10 mouse cellular contexts compared by ENCODE assay signal in the genomic region with DNA sequence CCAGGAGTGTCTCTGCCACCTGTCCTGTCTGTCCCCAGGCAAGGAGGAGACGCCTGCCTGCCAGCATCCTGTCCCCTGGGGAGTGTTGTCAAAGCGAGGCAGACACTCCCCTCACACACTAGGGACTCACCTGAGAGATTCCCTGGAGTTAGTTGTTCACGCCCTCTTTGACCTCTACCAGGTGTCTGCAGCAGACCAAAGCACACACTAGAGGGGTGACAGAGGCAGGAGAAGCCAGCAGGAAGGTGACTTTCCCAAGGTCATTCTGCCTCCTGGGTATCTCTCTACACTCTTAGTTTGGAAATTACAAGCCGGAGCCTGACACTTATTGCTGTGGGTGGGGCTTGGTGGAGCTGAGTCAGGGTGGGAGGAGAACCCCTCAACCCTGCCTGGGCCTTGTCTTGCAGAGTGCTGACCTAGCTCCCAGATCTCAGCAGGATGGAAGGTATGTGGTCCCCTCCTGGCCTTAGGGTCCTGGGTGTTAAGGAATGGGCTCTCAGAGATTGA. TPM values are rescaled to one million over a fixed set of nuclear protein-coding genes. Genes with fewer than 3 reads are reported as not detected.
DNase-seq lines count a peak whose midpoint lies in the region; ATAC-seq lines count a peak whose summit lies in the region.
"Had no signal": no experiment of that assay in that cellular context is flagged by ENCODE, and none has a peak within 500 bp of the region (broad histone marks: within the 10 kb centered on the region; RNA-seq: fewer than 3 reads in every experiment).

No protein-coding gene starts in this region.

- H3K4me3 ChIP-seq in kidney, embryonic 15.5 days (replicated peaks): no peak overlapping the region
- H3K4me3 ChIP-seq in kidney, embryonic 14.5 days (ENCODE audit: low read length): no peak overlapping the region
- no peak overlapping the region for H3K4me3 ChIP-seq in forebrain, embryonic 15.5 days
- H3K4me3 ChIP-seq in midbrain, embryonic 16.5 days (ENCODE audit: low read depth, low read length): no peak overlapping the region

- H3K4me1 ChIP-seq in kidney, embryonic 15.5 days: peaks cover 69% of the 10 kb centered on the region
- H3K4me1 ChIP-seq in kidney, embryonic 14.5 days (ENCODE audit: control insufficient read depth, insufficient read depth, low read length): peaks cover 47% of the 10 kb centered on the region
- H3K4me1 ChIP-seq in forebrain, embryonic 15.5 days: peaks cover 47% of the 10 kb centered on the region
- H3K4me1 ChIP-seq in midbrain, embryonic 16.5 days (ENCODE audit: control insufficient read depth, insufficient read depth, low read length): peaks cover 47% of the 10 kb centered on the region

- DNase-seq in adrenal gland, postnatal 36 days: peak; percentile 40 to 64
- no peak for DNase-seq in adrenal gland, adult 18-20 months (ENCODE audit: low spot score in 2 of 2)
- no peak for DNase-seq in spleen, postnatal 4 days (ENCODE audit: low spot score in 2 of 2)
- no peak for DNase-seq in right cerebral cortex, adult 2 months (ENCODE audit: low spot score in 2 of 2)
- DNase-seq: B cell, adult 2 months had no signal

- WGBS in kidney, embryonic 15.5 days: 77% methylated on average over 4 of the region's 4 CpGs
- WGBS in kidney, embryonic 14.5 days: 56% methylated on average over 4 of the region's 4 CpGs
- 61% methylated on average over 4 of the region's 4 CpGs for WGBS in forebrain, embryonic 15.5 days
- WGBS in midbrain, embryonic 16.5 days: 62% methylated on average over 4 of the region's 4 CpGs

- no peak overlapping the region for H3K9ac ChIP-seq in kidney, embryonic 15.5 days
- H3K9ac ChIP-seq in kidney, embryonic 14.5 days (ENCODE audit: low read depth, low read length): no peak overlapping the region
- no peak overlapping the region for H3K9ac ChIP-seq in forebrain, embryonic 15.5 days (replicated peaks)
- peak overlapping the region; percentile 47 for H3K9ac ChIP-seq in midbrain, embryonic 16.5 days (ENCODE audit: low read depth, low read length)

- H3K9me3 ChIP-seq in kidney, embryonic 15.5 days (replicated peaks): no peaks in the 10 kb centered on the region
- no peaks in the 10 kb centered on the region for H3K9me3 ChIP-seq in kidney, embryonic 14.5 days (ENCODE audit: control insufficient read depth, low read length)
- no peaks in the 10 kb centered on the region for H3K9me3 ChIP-seq in forebrain, embryonic 15.5 days
- no peaks in the 10 kb centered on the region for H3K9me3 ChIP-seq in midbrain, embryonic 16.5 days (replicated peaks; ENCODE audit: control insufficient read depth, low read length, poor library complexity, severe bottlenecking)

- H3K36me3 ChIP-seq in kidney, embryonic 15.5 days: no peaks in the 10 kb centered on the region
- no peaks in the 10 kb centered on the region for H3K36me3 ChIP-seq in kidney, embryonic 14.5 days (ENCODE audit: control insufficient read depth, insufficient read depth, low read length)
- H3K36me3 ChIP-seq in forebrain, embryonic 15.5 days: no peaks in the 10 kb centered on the region; the same call in 1 of the 2 replicates
- no peaks in the 10 kb centered on the region for H3K36me3 ChIP-seq in midbrain, embryonic 16.5 days (ENCODE audit: control insufficient read depth, insufficient read depth, low read length)

- no peak for ATAC-seq in kidney, embryonic 15.5 days (replicated peaks; ENCODE audit: low FRiP score)
- no peak for ATAC-seq in kidney, embryonic 14.5 days (ENCODE audit: low FRiP score, low TSS enrichment)
- ATAC-seq in forebrain, embryonic 15.5 days (replicated peaks): no peak
- no peak for ATAC-seq in midbrain, embryonic 16.5 days

- no peaks in the 10 kb centered on the region for H3K27me3 ChIP-seq in kidney, embryonic 15.5 days
- H3K27me3 ChIP-seq in kidney, embryonic 14.5 days (ENCODE audit: control insufficient read depth, insufficient read depth, low read length): no peaks in the 10 kb centered on the region
- H3K27me3 ChIP-seq in forebrain, embryonic 15.5 days: no peaks in the 10 kb centered on the region
- H3K27me3 ChIP-seq in midbrain, embryonic 16.5 days (ENCODE audit: control insufficient read depth, insufficient read depth, low read depth, low read length): no peaks in the 10 kb centered on the region

- no peak overlapping the region for H3K4me2 ChIP-seq in kidney, embryonic 15.5 days
- H3K4me2 ChIP-seq in kidney, embryonic 14.5 days (replicated peaks; ENCODE audit: low read depth, low read length): no peak overlapping the region
- H3K4me2 ChIP-seq in forebrain, embryonic 15.5 days (replicated peaks): no peak overlapping the region
- peak overlapping the region; percentile 11; the same call in 1 of the 2 replicates for H3K4me2 ChIP-seq in midbrain, embryonic 16.5 days (ENCODE audit: low read length)

- peak overlapping the region; percentile 41; the same call in 1 of the 2 replicates for H3K27ac ChIP-seq in kidney, embryonic 15.5 days
- H3K27ac ChIP-seq in kidney, embryonic 14.5 days (ENCODE audit: low read depth, low read length): no peak overlapping the region
- H3K27ac ChIP-seq in forebrain, embryonic 15.5 days (replicated peaks): peak overlapping the region; percentile 28
- no peak overlapping the region for H3K27ac ChIP-seq in midbrain, embryonic 16.5 days (ENCODE audit: low read length)

RNA-seq across cellular contexts. Expression of a gene that starts 6.5 kb away (rescaled TPM):
- total RNA-seq in adrenal gland, postnatal 36 days (2021): 10 to 100 TPM; 49.4 to 50.0 TPM
- 10 to 100 TPM; 31.2 to 48.5 TPM for total RNA-seq in adrenal gland, adult 18-20 months (2021)
- 32.6 and 34.4 TPM in 2 replicates for polyA plus RNA-seq in kidney, embryonic 15.5 days (2015; fragmentation: Nextera tagmentation; extraction: Ambion mirVana)
- polyA plus RNA-seq in kidney, embryonic 14.5 days (2014; fragmentation: Nextera tagmentation; extraction: Ambion mirVana): 22.1 and 25.5 TPM in 2 replicates
- polyA plus RNA-seq in forebrain, embryonic 15.5 days (2015; fragmentation: Nextera tagmentation; extraction: Ambion mirVana): 74.1 and 79.6 TPM in 2 replicates
- polyA plus RNA-seq in midbrain, embryonic 16.5 days (2015; fragmentation: Nextera tagmentation; extraction: Ambion mirVana): 107 and 108 TPM in 2 replicates

RNA-seq across cellular contexts. Expression of a gene that starts 18.3 kb away (rescaled TPM):
- total RNA-seq in adrenal gland, postnatal 36 days (2021): 10 to 100 TPM; 96.0 to 97.8 TPM
- total RNA-seq in adrenal gland, adult 18-20 months (2021): 10 to 100 TPM; 77.1 to 81.3 TPM
- 71.9 and 82.1 TPM in 2 replicates for polyA plus RNA-seq in kidney, embryonic 15.5 days (2015; fragmentation: Nextera tagmentation; extraction: Ambion mirVana)
- polyA plus RNA-seq in kidney, embryonic 14.5 days (2014; fragmentation: Nextera tagmentation; extraction: Ambion mirVana): 34.1 and 55.9 TPM in 2 replicates
- polyA plus RNA-seq in forebrain, embryonic 15.5 days (2015; fragmentation: Nextera tagmentation; extraction: Ambion mirVana): 23.4 and 25.1 TPM in 2 replicates
- 27.2 and 30.3 TPM in 2 replicates for polyA plus RNA-seq in midbrain, embryonic 16.5 days (2015; fragmentation: Nextera tagmentation; extraction: Ambion mirVana)

RNA-seq across cellular contexts. Expression of a gene that starts 28.6 kb away (rescaled TPM):
- 10 to 100 TPM; 38.3 to 58.1 TPM for total RNA-seq in adrenal gland, postnatal 36 days (2021)
- total RNA-seq in adrenal gland, adult 18-20 months (2021): 10 to 100 TPM; 52.4 to 67.9 TPM
- 17.0 and 17.6 TPM in 2 replicates for polyA plus RNA-seq in kidney, embryonic 15.5 days (2015; fragmentation: Nextera tagmentation; extraction: Ambion mirVana)
- polyA plus RNA-seq in kidney, embryonic 14.5 days (2014; fragmentation: Nextera tagmentation; extraction: Ambion mirVana): 7.0 and 8.7 TPM in 2 replicates
- 16.6 and 19.3 TPM in 2 replicates for polyA plus RNA-seq in forebrain, embryonic 15.5 days (2015; fragmentation: Nextera tagmentation; extraction: Ambion mirVana)
- 26.5 and 36.4 TPM in 2 replicates for polyA plus RNA-seq in midbrain, embryonic 16.5 days (2015; fragmentation: Nextera tagmentation; extraction: Ambion mirVana)

RNA-seq across cellular contexts. Expression of a gene that starts 41.2 kb away (rescaled TPM):
- 10 to 100 TPM in 1 of 2 experiments, 1 to 10 TPM in 1; 7.9 to 11.0 TPM for total RNA-seq in adrenal gland, postnatal 36 days (2021)
- total RNA-seq in adrenal gland, adult 18-20 months (2021): 10 to 100 TPM in 1 of 2 experiments, 1 to 10 TPM in 1; 6.6 to 11.4 TPM
- polyA plus RNA-seq in kidney, embryonic 15.5 days (2015; fragmentation: Nextera tagmentation; extraction: Ambion mirVana): 22.3 and 23.2 TPM in 2 replicates
- 15.6 and 20.0 TPM in 2 replicates for polyA plus RNA-seq in kidney, embryonic 14.5 days (2014; fragmentation: Nextera tagmentation; extraction: Ambion mirVana)
- polyA plus RNA-seq in forebrain, embryonic 15.5 days (2015; fragmentation: Nextera tagmentation; extraction: Ambion mirVana): 25.9 and 26.4 TPM in 2 replicates
- polyA plus RNA-seq in midbrain, embryonic 16.5 days (2015; fragmentation: Nextera tagmentation; extraction: Ambion mirVana): 33.4 and 39.0 TPM in 2 replicates

RNA-seq across cellular contexts. Expression of a gene that starts 52.6 kb away (rescaled TPM):
- not detected for total RNA-seq in adrenal gland, postnatal 36 days (2021)
- not detected for total RNA-seq in adrenal gland, adult 18-20 months (2021)
- polyA plus RNA-seq in kidney, embryonic 15.5 days (2015; fragmentation: Nextera tagmentation; extraction: Ambion mirVana): 0.10 and 0.17 TPM in 2 replicates
- polyA plus RNA-seq in kidney, embryonic 14.5 days (2014; fragmentation: Nextera tagmentation; extraction: Ambion mirVana): 0.14 TPM in 1 of 2 replicates, not detected in the other
- 0.23 and 0.24 TPM in 2 replicates for polyA plus RNA-seq in forebrain, embryonic 15.5 days (2015; fragmentation: Nextera tagmentation; extraction: Ambion mirVana)
- 0.52 and 1.1 TPM in 2 replicates for polyA plus RNA-seq in midbrain, embryonic 16.5 days (2015; fragmentation: Nextera tagmentation; extraction: Ambion mirVana)
- total RNA-seq: hematopoietic stem cell, adult 5-6 weeks had no signal

Comparison
In these comparisons a context has a peak if more than half of its experiments do, and no peak if none do; other contexts are left out.
1. DNase-seq: peak in adrenal gland, postnatal 36 days (2 of 2); none in adrenal gland, adult 18-20 months (0 of 2), spleen, postnatal 4 days (0 of 2) and right cerebral cortex, adult 2 months (0 of 2).
2. H3K27ac ChIP-seq: peak in kidney, embryonic 15.5 days (single experiment) and forebrain, embryonic 15.5 days (single experiment); none in kidney, embryonic 14.5 days (single experiment) and midbrain, embryonic 16.5 days (single experiment).